Mouse (Mus musculus): ENCODE measurements around the gene Vdr. TPM values are rescaled to one million over a fixed set of nuclear protein-coding genes. Genes with fewer than 3 reads are reported as not detected.

The Vdr gene
- total and polyA plus RNA-seq, 3 experiments = 1.1 to 2.3 (median 2.0) TPM

DNA sequence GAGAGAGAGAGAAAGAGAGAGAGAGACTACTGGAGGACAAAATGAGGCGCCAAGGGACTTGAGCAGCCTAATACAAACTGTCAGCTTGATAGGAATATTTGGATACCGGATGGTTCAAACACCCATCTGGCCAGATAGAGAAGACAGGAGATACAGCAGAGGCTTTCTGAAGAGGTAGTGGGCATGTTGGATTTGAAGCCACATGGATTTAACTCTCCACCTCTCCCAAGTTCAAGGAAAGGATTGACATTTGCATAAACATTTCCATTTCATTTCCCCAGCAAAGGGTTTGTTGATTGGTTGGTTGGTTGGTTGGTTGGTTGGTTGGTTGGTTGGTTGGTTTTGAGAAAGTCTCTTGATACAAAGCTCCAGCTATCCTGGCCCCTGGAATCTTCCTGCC is 62.6 kb downstream of the Vdr start:
- no peak overlapping the region for H3K27ac ChIP-seq
- intact Hi-C loops (cut with DNase I) = no loop called here
- H3K36me3 ChIP-seq (ENCODE audit: control insufficient read depth, insufficient read depth, low read length) = no peaks in the 10 kb centered on the region
- H3K4me1 ChIP-seq (ENCODE audit: control insufficient read depth, insufficient read depth, low read length) = no peaks in the 10 kb centered on the region
- TF ChIP-seq CTCF (IDR thresholded peaks at IDR 0.05) = no peak
- TF ChIP-seq EP300 (IDR thresholded peaks at IDR 0.05; ENCODE audit: insufficient read depth, low read depth, low read length) = no peak
- no peak for TF ChIP-seq POLR2A (IDR thresholded peaks at IDR 0.05; ENCODE audit: insufficient read depth, low read depth, low read length)
- no peak for DNase-seq
- H3K9ac ChIP-seq (ENCODE audit: low read depth, low read length) = no peak overlapping the region
- no peak overlapping the region for H3K4me3 ChIP-seq
- H3K79me2 ChIP-seq (replicated peaks; ENCODE audit: control insufficient read depth, insufficient read depth, low read length) = no peaks in the 10 kb centered on the region
- WGBS = 94% methylated on average over 2 of the region's 2 CpGs
- H3K27me3 ChIP-seq (ENCODE audit: control insufficient read depth, insufficient read depth, low read length) = no peaks in the 10 kb centered on the region

DNA sequence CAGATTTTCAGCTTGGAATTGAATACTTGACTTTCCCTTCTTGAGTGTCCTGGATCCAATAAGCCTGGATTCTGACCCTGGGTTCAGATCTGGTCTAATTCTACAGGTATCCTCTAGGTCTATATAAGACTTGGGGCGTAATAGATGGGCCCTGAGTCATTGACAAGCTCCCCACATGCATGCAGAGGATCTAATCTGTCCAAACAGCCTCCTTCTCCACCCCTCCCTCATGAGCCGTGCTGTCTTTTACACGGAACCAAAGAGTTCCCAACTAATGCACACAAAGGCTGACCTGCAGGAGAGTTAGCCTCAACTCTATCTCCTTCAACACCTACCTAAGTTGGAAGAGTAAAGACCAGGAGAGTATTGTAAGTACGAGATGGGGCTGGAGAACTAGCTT is 63.1 kb downstream of the Vdr start:
- no peaks in the 10 kb centered on the region for H3K79me2 ChIP-seq (replicated peaks; ENCODE audit: control insufficient read depth, insufficient read depth, low read length)
- DNase-seq = no peak
- TF ChIP-seq CTCF (IDR thresholded peaks at IDR 0.05) (no peak), POLR2A (IDR thresholded peaks at IDR 0.05; ENCODE audit: insufficient read depth, low read depth, low read length) (no peak), EP300 (IDR thresholded peaks at IDR 0.05; ENCODE audit: insufficient read depth, low read depth, low read length) (no peak)
- intact Hi-C loops (cut with DNase I) = no loop called here
- no peaks in the 10 kb centered on the region for H3K4me1 ChIP-seq (ENCODE audit: control insufficient read depth, insufficient read depth, low read length)
- no peak overlapping the region for H3K9ac ChIP-seq (ENCODE audit: low read depth, low read length)
- no peaks in the 10 kb centered on the region for H3K27me3 ChIP-seq (ENCODE audit: control insufficient read depth, insufficient read depth, low read length)
- H3K36me3 ChIP-seq (ENCODE audit: control insufficient read depth, insufficient read depth, low read length) = no peaks in the 10 kb centered on the region
- no peak overlapping the region for H3K4me3 ChIP-seq
- H3K27ac ChIP-seq = no peak overlapping the region
- WGBS = 91% methylated on average over 4 of the region's 4 CpGs

DNA sequence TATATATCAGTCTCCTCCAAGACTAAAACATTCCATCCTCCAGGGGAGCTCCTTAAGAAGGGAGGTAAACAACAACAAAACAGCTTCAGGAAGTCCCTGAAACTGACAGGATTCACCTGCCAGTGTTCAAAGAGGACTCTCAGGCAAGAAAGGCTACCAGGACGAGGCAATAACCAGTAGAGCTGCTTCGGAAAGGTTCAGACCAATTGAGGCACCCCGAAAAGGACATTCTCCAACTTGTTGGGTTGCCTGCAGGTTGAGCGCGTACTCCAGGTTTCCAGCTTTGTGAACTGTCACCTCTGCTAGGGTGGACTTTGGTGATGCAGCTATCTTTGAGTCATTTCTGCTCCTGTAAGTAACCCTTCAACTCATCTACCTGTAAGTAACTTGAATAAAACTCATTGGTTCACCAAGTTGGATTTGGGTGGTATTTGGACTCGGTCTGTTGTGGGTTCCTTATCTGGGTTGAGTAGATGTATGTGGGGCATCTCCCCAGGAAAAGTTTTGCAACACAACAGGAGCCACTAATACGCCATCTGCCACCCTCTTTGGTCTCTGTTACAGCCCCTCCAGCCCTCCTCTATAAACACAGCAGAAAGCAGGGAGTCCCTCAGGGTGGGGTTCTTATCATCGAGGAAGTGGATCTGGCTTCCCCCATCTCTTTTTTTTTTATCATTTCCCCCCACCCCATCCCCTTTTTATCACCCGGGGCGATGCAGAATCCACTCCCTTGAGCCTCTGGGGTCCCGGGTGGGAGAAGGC is 64.1 kb downstream of the Vdr start:
- TF ChIP-seq CTCF (IDR thresholded peaks at IDR 0.05) = no peak
- no peak for TF ChIP-seq POLR2A (IDR thresholded peaks at IDR 0.05; ENCODE audit: insufficient read depth, low read depth, low read length)
- TF ChIP-seq EP300 (IDR thresholded peaks at IDR 0.05; ENCODE audit: insufficient read depth, low read depth, low read length) = no peak
- H3K36me3 ChIP-seq (ENCODE audit: control insufficient read depth, insufficient read depth, low read length) = no peaks in the 10 kb centered on the region
- DNase-seq = no peak
- intact Hi-C loops (cut with DNase I) = no loop called here
- H3K27ac ChIP-seq = no peak overlapping the region
- H3K9ac ChIP-seq (ENCODE audit: low read depth, low read length) = no peak overlapping the region
- 75% methylated on average over 11 of the region's 11 CpGs for WGBS
- no peaks in the 10 kb centered on the region for H3K27me3 ChIP-seq (ENCODE audit: control insufficient read depth, insufficient read depth, low read length)
- no peaks in the 10 kb centered on the region for H3K79me2 ChIP-seq (replicated peaks; ENCODE audit: control insufficient read depth, insufficient read depth, low read length)
- no peak overlapping the region for H3K4me3 ChIP-seq
- no peaks in the 10 kb centered on the region for H3K4me1 ChIP-seq (ENCODE audit: control insufficient read depth, insufficient read depth, low read length)

DNA sequence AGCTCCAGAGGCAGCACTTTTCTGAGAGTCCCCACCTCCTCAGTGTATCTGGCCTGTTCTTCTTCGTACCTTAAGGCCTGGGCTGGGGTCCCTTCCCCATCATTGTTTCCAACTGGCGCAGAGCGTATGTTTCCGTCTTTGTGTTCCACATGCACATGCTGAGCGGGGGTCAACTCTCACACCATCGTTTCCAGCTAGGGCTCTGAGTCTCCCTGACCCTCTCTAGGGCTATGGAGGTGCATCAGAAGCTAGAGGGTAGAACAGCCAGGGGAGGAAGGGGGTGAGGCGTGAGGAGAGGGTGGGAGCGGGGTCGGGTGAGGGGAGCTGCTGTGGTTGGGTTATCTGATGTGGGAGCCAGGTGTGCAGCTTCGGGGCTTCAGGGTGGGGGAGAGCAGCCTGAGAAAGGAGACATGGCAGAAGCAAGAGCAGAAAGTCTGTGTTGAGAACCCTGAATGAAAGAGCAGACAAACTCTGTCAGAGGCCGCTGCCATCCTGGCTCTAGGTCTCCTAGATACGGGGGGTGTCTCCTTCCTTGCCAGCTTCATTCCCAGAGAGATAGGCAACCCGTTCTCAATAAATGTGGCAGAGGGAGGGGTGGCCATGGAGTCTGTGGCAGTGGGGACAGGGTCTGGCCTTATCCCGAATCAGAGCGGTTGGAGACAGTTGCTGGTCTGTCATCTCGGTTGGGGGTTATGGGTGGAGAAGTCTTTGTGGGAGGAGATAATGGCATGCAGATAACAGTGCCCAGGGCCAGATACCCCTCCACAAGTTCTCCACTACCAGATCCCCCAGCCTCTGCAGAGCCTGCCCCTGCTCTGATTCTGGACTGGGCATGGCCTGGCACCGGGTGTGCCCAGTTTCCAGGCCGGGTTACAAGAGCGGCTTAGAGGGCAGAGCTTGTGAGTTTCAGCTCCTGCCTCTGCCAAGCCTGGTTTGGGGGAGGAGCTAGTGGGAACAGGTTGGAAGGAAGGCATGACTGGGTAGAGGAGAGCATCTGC is 66.1 kb downstream of the Vdr start, which contains the start of gene Hdac7:
Hdac7 (minus strand) TSS at position 466 of the 998 bp plus-strand sequence.
- no peaks in the 10 kb centered on the region for H3K27me3 ChIP-seq (ENCODE audit: control insufficient read depth, insufficient read depth, low read length)
- intact Hi-C loops (cut with DNase I) = no loop called here
- WGBS = 83% methylated on average over 19 of the region's 19 CpGs

DNA sequence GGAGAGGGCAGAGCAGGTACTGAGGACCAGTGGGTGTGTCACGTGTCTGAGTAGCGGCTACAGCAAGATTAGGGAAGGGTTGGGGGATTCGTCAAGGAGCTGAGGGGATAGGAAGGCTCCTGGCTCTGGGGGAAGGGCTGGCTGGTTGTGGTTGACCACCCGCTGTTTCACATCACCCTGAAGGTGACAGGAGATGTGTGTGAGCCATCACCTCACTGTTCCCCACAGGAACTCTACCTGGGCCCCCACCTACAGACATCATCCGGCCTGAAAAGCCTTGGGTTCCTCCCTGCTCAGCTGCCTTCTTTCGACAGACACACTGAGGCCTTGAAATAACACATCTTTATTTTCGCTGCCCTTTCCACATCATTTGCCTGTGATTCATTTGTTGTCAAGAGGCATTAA is 67.2 kb downstream of the Vdr start:
- TF ChIP-seq CTCF (IDR thresholded peaks at IDR 0.05) (no peak), POLR2A (IDR thresholded peaks at IDR 0.05; ENCODE audit: insufficient read depth, low read depth, low read length) (no peak), EP300 (IDR thresholded peaks at IDR 0.05; ENCODE audit: insufficient read depth, low read depth, low read length) (no peak)
- intact Hi-C loops (cut with DNase I) = no loop called here
- peaks cover 4% of the 10 kb centered on the region for H3K36me3 ChIP-seq (ENCODE audit: control insufficient read depth, insufficient read depth, low read length)
- 90% methylated on average over 7 of the region's 7 CpGs for WGBS
- no peaks in the 10 kb centered on the region for H3K79me2 ChIP-seq (replicated peaks; ENCODE audit: control insufficient read depth, insufficient read depth, low read length)
- DNase-seq = no peak
- peaks cover 23% of the 10 kb centered on the region for H3K4me1 ChIP-seq (ENCODE audit: control insufficient read depth, insufficient read depth, low read length)
- no peak overlapping the region for H3K27ac ChIP-seq
- no peak overlapping the region for H3K9ac ChIP-seq (ENCODE audit: low read depth, low read length)
- H3K27me3 ChIP-seq (ENCODE audit: control insufficient read depth, insufficient read depth, low read length) = no peaks in the 10 kb centered on the region
- H3K4me3 ChIP-seq = no peak overlapping the region

More for the DNA sequence above, 66.1 kb downstream of the Vdr start, which contains the start of gene Hdac7:
- peaks cover 13% of the 10 kb centered on the region for H3K4me1 ChIP-seq (ENCODE audit: control insufficient read depth, insufficient read depth, low read length)
- no peak for DNase-seq
- no peak within 1 kb of the TSS for H3K27ac ChIP-seq
- H3K9ac ChIP-seq (ENCODE audit: low read depth, low read length) = no peak within 1 kb of the TSS
- TF ChIP-seq CTCF (IDR thresholded peaks at IDR 0.05) (no peak), POLR2A (IDR thresholded peaks at IDR 0.05; ENCODE audit: insufficient read depth, low read depth, low read length) (no peak), EP300 (IDR thresholded peaks at IDR 0.05; ENCODE audit: insufficient read depth, low read depth, low read length) (no peak)
- no peak within 1 kb of the TSS for H3K4me3 ChIP-seq
- no peaks in the 10 kb centered on the region for H3K79me2 ChIP-seq (replicated peaks; ENCODE audit: control insufficient read depth, insufficient read depth, low read length)
- peaks cover 4% of the 10 kb centered on the region for H3K36me3 ChIP-seq (ENCODE audit: control insufficient read depth, insufficient read depth, low read length)

Data from heart, adult 2 months (tissue).